Mouse (Mus musculus) lung, postnatal 0 days (tissue): ENCODE data around the gene Jpt1. TPM values are rescaled to one million over a fixed set of nuclear protein-coding genes. Genes with fewer than 3 reads are reported as not detected.

ENCODE experiments used
- ATAC-seq: fragments of 200-750 bp; cut with Nextera tagmentation; 2 replicates; pipeline ENCODE4 v1.8.0; 2017; ENCODE audit warnings: moderate library complexity
- DNase-seq: peaks from one replicate; pipeline ENCODE4 v3.0.0-alpha.2; 2016; ENCODE audit warnings: low spot score
- H3K27ac ChIP-seq: fragments of 300-500 bp; sonication (generic); 2 replicates; pipeline ENCODE4 v1.5.1; 2014; ENCODE audit warnings: antibody characterized with exemption, mild to moderate bottlenecking, low read length, mixed read lengths
- H3K27me3 ChIP-seq: fragments of 300-500 bp; sonication (generic); replicated peaks from 2 replicates; pipeline ENCODE4 v1.6.1; 2014; ENCODE audit warnings: low read length, mixed read lengths; ENCODE audit not compliant: insufficient read depth
- H3K36me3 ChIP-seq: fragments of 300-500 bp; sonication (generic); 2 replicates; pipeline ENCODE4 v1.6.1; 2014; ENCODE audit warnings: low read length, mixed read lengths; ENCODE audit not compliant: insufficient read depth
- H3K4me1 ChIP-seq: fragments of 300-500 bp; sonication (generic); 2 replicates; pipeline ENCODE4 v1.6.1; 2014; ENCODE audit warnings: antibody characterized with exemption, low read depth, low read length, mixed read lengths; ENCODE audit not compliant: insufficient read depth
- H3K4me2 ChIP-seq: fragments of 300-500 bp; sonication (generic); replicated peaks from 2 replicates; pipeline ENCODE4 v1.6.1; 2014; ENCODE audit warnings: low read depth, mild to moderate bottlenecking, low read length, moderate library complexity, mixed read lengths
- H3K4me3 ChIP-seq: fragments of 300-500 bp; sonication (generic); 2 replicates; pipeline ENCODE4 v1.5.1; 2014; ENCODE audit warnings: low read depth, low read length
- H3K9ac ChIP-seq: fragments of 300-500 bp; sonication (generic); replicated peaks from 2 replicates; pipeline ENCODE4 v1.6.1; 2014; ENCODE audit warnings: low read depth, mild to moderate bottlenecking
- H3K9me3 ChIP-seq: fragments of 300-500 bp; sonication (generic); 2 replicates; pipeline ENCODE4 v1.6.1; 2016; ENCODE audit warnings: low read length, mixed read lengths
- CTCF ChIP-seq: IDR thresholded peaks from 2 replicates; pipeline ENCODE4 v1.5.1; 2016; ENCODE audit warnings: antibody characterized with exemption, mild to moderate bottlenecking
- EP300 ChIP-seq: IDR thresholded peaks from 2 replicates; pipeline ENCODE4 v1.6.1; 2016; ENCODE audit warnings: antibody characterized with exemption, mild to moderate bottlenecking, control low read depth
- WGBS: fragments of 180-500 bp; shearing (Covaris S2); extraction: QIAGEN DNeasy Blood & Tissue Kit; methylation state at CpG from one replicate; pipeline ENCODE4 v1.1.7; 2014; 5-methylcytosine and 5-hydroxymethylcytosine counted together
- polyA plus RNA-seq: library from polyadenylated mRNA; unstranded; fragments of >200 nt; fragmentation: Nextera tagmentation; extraction: Ambion mirVana; gene quantifications from 2 replicates; pipeline ENCODE4 v1.2.1, GENCODE M21; 2015

Gene Jpt1
- polyA plus RNA-seq, 1 experiment from 2014 or later: 201 TPM

DNA sequence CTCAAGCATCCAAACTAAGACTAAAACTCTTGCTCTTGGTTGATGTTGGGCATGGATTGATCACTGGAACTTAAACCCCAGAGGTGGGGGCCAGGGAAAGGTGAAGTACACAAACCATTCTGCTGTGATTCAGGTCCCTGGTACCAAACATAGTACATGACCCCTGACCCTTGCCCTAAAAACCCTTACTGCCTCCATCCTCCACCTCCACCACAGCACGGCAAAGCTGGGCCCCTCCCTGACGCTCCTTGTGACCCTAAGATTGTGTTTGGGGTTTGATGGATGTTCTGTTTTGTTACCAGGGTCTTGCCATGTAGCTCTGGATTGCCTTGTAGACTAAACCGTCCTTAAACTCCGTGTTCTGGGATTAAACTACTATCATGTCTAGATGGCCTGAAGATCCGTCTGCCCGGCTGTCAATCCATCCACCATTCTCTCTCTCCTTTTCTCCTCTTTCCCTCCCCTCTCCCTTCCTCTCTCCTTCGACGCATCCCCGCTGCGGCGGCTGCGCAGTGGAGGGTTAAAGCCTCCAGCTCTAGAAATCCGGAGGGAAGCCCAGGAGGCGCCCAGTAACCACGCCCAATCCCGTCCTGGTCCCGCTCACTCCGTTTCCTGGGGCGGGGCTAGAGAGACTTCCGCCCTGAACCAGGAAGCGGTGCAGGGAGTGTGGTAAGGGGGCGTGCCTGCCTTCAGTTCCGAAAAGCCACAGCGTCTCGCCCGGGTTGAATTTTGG lies 39.0 kb downstream of the Jpt1 start, which contains the start of gene Armc7:
Gene Armc7 (plus strand): TSS at position 643 of the 733 bp plus-strand sequence.
- ATAC-seq: peak; percentile 97

DNA sequence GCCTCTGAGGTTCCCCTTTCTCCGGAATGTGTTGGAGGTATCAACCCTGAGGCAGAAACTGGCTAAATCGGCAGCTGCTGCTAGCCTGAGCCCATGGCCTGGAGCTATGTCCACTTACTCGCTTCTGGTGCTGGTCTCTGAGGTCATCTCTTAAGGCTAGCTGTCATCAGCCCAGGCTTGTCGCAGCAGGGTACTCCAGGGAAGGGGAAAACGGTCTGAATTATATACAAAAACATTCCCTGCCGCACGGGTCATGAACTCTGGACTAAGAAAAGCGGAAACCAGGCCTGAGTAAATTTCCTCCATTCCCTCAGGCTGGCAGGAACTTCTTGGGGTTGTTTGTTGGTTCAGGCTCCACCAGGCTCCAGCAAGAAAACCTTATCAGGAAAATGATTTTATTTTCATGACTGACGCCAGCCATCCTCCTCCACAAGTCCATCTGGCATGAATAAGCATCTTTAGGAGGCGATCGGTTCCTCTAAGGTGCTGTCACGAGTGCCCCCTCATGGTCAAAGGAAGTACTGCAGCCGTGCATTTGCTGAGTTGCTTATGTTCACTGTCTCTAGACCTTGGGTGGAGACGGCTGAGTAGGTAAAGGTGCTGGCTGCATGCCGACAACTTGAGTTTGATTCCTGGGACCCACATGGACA lies 40.4 kb downstream of the Jpt1 start:
- TF ChIP-seq EP300 (peak; percentile 86), CTCF (peak; percentile 99)
- Histone ChIP-seq H3K27me3 (no peaks in the 10 kb centered on the region), H3K9ac (no peak overlapping the region), H3K9me3 (no peaks in the 10 kb centered on the region), H3K4me2 (no peak overlapping the region), H3K36me3 (no peaks in the 10 kb centered on the region), H3K27ac (peak overlapping the region; percentile 62; the same call in 1 of the 2 replicates), H3K4me3 (no peak overlapping the region), H3K4me1 (peaks cover 4% of the 10 kb centered on the region; the same call in 1 of the 2 replicates)
- 16% methylated on average over 15 of the region's 15 CpGs for WGBS
- ATAC-seq (peak; percentile 63), DNase-seq (peak; percentile 91)

More for the DNA sequence above, 39.0 kb downstream of the Jpt1 start, which contains the start of gene Armc7:
- under 1% methylated on average over 26 of the region's 26 CpGs for WGBS
- Histone ChIP-seq H3K27me3 (no peaks in the 10 kb centered on the region), H3K9ac (peak within 1 kb of the TSS; percentile 82), H3K36me3 (no peaks in the 10 kb centered on the region), H3K4me1 (peaks cover 4% of the 10 kb centered on the region; the same call in 1 of the 2 replicates), H3K27ac (peak within 1 kb of the TSS; percentile 73), H3K4me3 (peak within 1 kb of the TSS; percentile 77), H3K9me3 (no peaks in the 10 kb centered on the region), H3K4me2 (peak within 1 kb of the TSS; percentile 93)
- TF ChIP-seq CTCF (no peak), EP300 (0 out of 2 replicates have a peak, but pooled peaks have one; percentile 13)
- DNase-seq: peak; percentile 98

DNA sequence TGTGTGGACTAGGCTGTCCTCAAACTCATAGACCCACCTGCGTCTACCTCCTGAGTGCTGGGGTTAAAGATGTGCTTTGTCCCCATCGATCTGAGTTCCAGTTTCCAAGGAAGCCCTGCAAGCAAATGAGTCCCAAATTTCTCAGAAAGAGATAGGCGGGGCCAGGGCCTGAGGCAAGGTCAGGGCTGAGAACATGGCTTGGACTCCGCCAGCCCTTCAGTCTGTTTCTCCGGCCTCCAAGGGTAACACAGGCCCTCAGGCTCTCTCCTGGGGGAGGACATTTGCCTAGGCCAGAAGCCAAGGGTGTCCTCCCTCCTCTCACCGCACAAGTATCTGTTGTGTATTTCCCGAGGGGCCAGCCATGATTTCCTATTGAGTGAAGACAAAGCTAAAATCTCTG lies 42.0 kb downstream of the Jpt1 start:
- Histone ChIP-seq H3K27ac (no peak overlapping the region), H3K4me3 (no peak overlapping the region), H3K9ac (no peak overlapping the region), H3K9me3 (no peaks in the 10 kb centered on the region), H3K27me3 (no peaks in the 10 kb centered on the region), H3K4me1 (peaks cover 4% of the 10 kb centered on the region; the same call in 1 of the 2 replicates), H3K4me2 (no peak overlapping the region), H3K36me3 (no peaks in the 10 kb centered on the region)
- ATAC-seq (no peak), DNase-seq (no peak)
- 76% methylated on average over 7 of the region's 7 CpGs for WGBS
- TF ChIP-seq CTCF (no peak), EP300 (no peak)

DNA sequence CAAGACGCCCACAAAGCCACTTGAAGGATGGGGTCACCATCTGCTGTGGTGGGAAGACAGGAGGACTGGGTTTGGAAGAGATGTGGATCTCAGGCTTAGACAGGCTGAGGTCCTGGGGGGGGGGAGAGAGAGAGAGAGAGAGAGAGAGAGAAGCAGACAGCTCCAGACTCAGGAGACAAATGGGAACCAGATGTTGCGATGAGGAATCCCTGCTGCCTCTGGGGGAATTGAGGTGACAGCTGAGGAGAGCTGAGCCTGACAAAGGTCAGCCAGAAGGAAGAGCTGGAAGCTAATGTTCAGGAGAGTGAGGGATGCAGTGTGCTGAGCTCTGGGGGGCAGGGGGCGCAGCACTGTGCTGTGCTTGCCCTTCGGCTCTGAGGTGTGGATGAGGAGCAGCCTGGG lies 47.0 kb downstream of the Jpt1 start:
- H3K27ac ChIP-seq: no peak overlapping the region
- 29% methylated on average over 4 of the region's 4 CpGs for WGBS
- DNase-seq (no peak), ATAC-seq (no peak)
- no peaks in the 10 kb centered on the region for H3K4me1 ChIP-seq
- no peaks in the 10 kb centered on the region for H3K27me3 ChIP-seq
- H3K9me3 ChIP-seq: no peaks in the 10 kb centered on the region
- no peaks in the 10 kb centered on the region for H3K36me3 ChIP-seq
- TF ChIP-seq CTCF (no peak), EP300 (no peak)
- H3K4me3 ChIP-seq: no peak overlapping the region
- no peak overlapping the region for H3K9ac ChIP-seq
- H3K4me2 ChIP-seq: no peak overlapping the region

DNA sequence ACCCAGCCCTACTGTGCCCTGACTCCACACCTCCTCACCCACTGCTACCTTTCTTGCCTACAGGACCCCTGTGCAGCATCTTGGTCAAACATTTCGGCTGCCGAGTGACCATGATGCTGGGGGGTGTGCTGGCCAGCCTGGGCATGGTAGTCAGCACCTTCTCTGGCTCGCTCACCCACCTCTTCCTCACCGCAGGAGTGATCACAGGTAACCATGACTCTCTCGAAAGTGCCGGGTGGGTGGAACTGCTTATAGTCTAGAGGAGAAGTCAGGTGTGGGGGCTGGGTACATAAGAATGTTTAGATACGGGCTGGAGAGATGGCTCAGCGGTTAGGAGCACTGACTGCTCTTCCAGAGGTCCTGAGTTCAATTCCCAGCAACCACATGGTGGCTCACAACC lies 49.3 kb downstream of the Jpt1 start:
- H3K27ac ChIP-seq: no peak overlapping the region
- no peak overlapping the region for H3K9ac ChIP-seq
- H3K4me1 ChIP-seq: no peaks in the 10 kb centered on the region
- H3K36me3 ChIP-seq: no peaks in the 10 kb centered on the region
- no peaks in the 10 kb centered on the region for H3K27me3 ChIP-seq
- no peak for TF ChIP-seq EP300
- no peak for TF ChIP-seq CTCF
- DNase-seq (no peak), ATAC-seq (no peak)
- H3K4me2 ChIP-seq: no peak overlapping the region
- 75% methylated on average over 8 of the region's 8 CpGs for WGBS
- no peaks in the 10 kb centered on the region for H3K9me3 ChIP-seq
- H3K4me3 ChIP-seq: no peak overlapping the region

DNA sequence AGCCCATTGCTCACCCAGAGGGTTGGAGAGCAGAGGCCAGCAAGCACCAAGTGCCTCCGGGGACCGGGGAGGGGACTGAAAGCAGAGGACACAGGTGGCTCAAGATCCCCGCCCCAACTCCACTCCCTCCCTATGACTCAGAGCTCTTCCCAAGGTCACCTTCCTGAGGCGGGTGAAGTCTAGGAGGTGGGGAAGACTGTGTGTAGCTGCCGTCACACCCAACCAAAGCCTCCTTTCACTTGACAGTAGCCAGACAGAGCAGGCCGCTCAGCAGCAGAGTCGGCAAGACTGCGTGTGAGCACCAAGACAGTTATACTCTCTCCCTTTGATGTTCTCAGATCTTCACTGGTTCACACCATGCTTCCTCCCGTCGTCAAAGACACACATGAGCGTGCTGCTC lies 50.8 kb downstream of the Jpt1 start:
- no peak for DNase-seq

More for the DNA sequence above, 50.8 kb downstream of the Jpt1 start:
- Histone ChIP-seq H3K4me2 (no peak overlapping the region), H3K4me1 (no peaks in the 10 kb centered on the region), H3K27me3 (no peaks in the 10 kb centered on the region), H3K27ac (no peak overlapping the region), H3K36me3 (no peaks in the 10 kb centered on the region), H3K9me3 (no peaks in the 10 kb centered on the region), H3K4me3 (no peak overlapping the region), H3K9ac (no peak overlapping the region)
- no peak for ATAC-seq
- no peak for TF ChIP-seq EP300
- TF ChIP-seq CTCF: no peak
- 58% methylated on average over 11 of the region's 11 CpGs for WGBS
